Comparison of ENCODE assay signal across 19 mouse cellular contexts in the genomic region with DNA sequence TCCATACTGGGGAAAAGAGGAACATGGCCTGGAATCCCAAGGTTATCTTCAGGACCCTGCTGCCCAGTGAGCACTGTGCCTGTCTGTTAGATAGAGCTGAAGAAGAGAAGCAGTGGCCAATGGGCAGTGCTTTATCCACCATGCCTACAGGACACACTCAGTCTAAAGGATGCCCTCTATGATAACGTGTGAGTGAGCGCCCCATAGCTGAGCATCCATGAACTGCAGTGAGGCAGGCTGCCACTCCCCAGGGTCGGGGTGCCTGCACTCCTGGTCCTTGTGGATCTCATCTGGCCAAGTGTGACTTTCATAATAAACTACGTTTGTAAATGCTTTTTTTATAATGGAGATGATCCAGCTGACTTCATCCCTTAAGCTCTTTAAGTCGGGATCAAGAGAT.
DNase-seq lines count a peak whose midpoint lies in the region; ATAC-seq and TF ChIP-seq lines count a peak whose summit lies in the region.
"Had no signal": no experiment of that assay in that cellular context is flagged by ENCODE, and none has a peak within 500 bp of the region (broad histone marks: within the 10 kb centered on the region; RNA-seq: fewer than 3 reads in every experiment).

No protein-coding gene starts in this region.

- H3K9ac ChIP-seq in forebrain, postnatal 0 days: no peak overlapping the region
- H3K9ac ChIP-seq in forebrain, embryonic 15.5 days (replicated peaks): no peak overlapping the region
- no peak overlapping the region for H3K9ac ChIP-seq in kidney, postnatal 0 days (ENCODE audit: low read depth, low read length)
- H3K9ac ChIP-seq in kidney, embryonic 15.5 days: no peak overlapping the region
- no peak overlapping the region for H3K9ac ChIP-seq in liver, embryonic 14.5 days (replicated peaks)
- H3K9ac ChIP-seq: embryonic facial prominence, embryonic 12.5 days; limb, embryonic 12.5 days had no signal

- 57% methylated on average over 5 of the region's 5 CpGs for WGBS in forebrain, postnatal 0 days
- WGBS in forebrain, embryonic 15.5 days: 58% methylated on average over 5 of the region's 5 CpGs
- WGBS in kidney, postnatal 0 days: 67% methylated on average over 5 of the region's 5 CpGs
- WGBS in kidney, embryonic 15.5 days: 67% methylated on average over 5 of the region's 5 CpGs
- 48% methylated on average over 5 of the region's 5 CpGs for WGBS in liver, embryonic 14.5 days (ENCODE audit: insufficient replicate concordance)

- no peaks in the 10 kb centered on the region for H3K9me3 ChIP-seq in forebrain, postnatal 0 days (ENCODE audit: low read length)
- no peaks in the 10 kb centered on the region for H3K9me3 ChIP-seq in forebrain, embryonic 15.5 days
- no peaks in the 10 kb centered on the region for H3K9me3 ChIP-seq in kidney, postnatal 0 days (replicated peaks; ENCODE audit: low read length)
- no peaks in the 10 kb centered on the region for H3K9me3 ChIP-seq in kidney, embryonic 15.5 days (replicated peaks)
- H3K9me3 ChIP-seq in liver, embryonic 14.5 days (ENCODE audit: control insufficient read depth, low read length): no peaks in the 10 kb centered on the region
- H3K9me3 ChIP-seq: embryonic facial prominence, embryonic 12.5 days; hindbrain, embryonic 10.5 days; limb, embryonic 12.5 days had no signal

- H3K4me1 ChIP-seq in forebrain, postnatal 0 days (ENCODE audit: insufficient read depth): no peaks in the 10 kb centered on the region
- H3K4me1 ChIP-seq in forebrain, embryonic 15.5 days: no peaks in the 10 kb centered on the region
- H3K4me1 ChIP-seq in kidney, postnatal 0 days (replicated peaks; ENCODE audit: insufficient read depth, low read length): no peaks in the 10 kb centered on the region
- H3K4me1 ChIP-seq in kidney, embryonic 15.5 days: 0 out of 2 replicates have a peak, but pooled peaks cover 3% of the 10 kb centered on the region
- H3K4me1 ChIP-seq in liver, embryonic 14.5 days (replicated peaks; ENCODE audit: control insufficient read depth in 2 of 2, insufficient read depth in 2 of 2, low read length in 1 of 2): no peaks in the 10 kb centered on the region
- H3K4me1 ChIP-seq: hindbrain, embryonic 10.5 days had no signal

- TF ChIP-seq CTCF in forebrain, postnatal 0 days (IDR thresholded peaks at IDR 0.05; ENCODE audit: low read depth): 0 out of 2 replicates have a peak, but pooled peaks have one; percentile 23
- TF ChIP-seq CTCF in kidney, postnatal 0 days (IDR thresholded peaks at IDR 0.05; ENCODE audit: low read depth): peak; percentile 6; the same call in 1 of the 2 replicates
- peak; percentile 54 for TF ChIP-seq CTCF in liver, embryonic 14.5 days (IDR thresholded peaks at IDR 0.05; ENCODE audit: low read depth)

- no peak overlapping the region for H3K4me2 ChIP-seq in forebrain, postnatal 0 days (ENCODE audit: low read depth)
- H3K4me2 ChIP-seq in forebrain, embryonic 15.5 days (replicated peaks): no peak overlapping the region
- H3K4me2 ChIP-seq in kidney, postnatal 0 days (ENCODE audit: low read length): no peak overlapping the region
- no peak overlapping the region for H3K4me2 ChIP-seq in kidney, embryonic 15.5 days
- H3K4me2 ChIP-seq in liver, embryonic 14.5 days (ENCODE audit: low read depth): no peak overlapping the region
- H3K4me2 ChIP-seq: embryonic facial prominence, embryonic 12.5 days; limb, embryonic 12.5 days had no signal

- no peak overlapping the region for H3K4me3 ChIP-seq in forebrain, postnatal 0 days (ENCODE audit: low read depth, low read length)
- H3K4me3 ChIP-seq in forebrain, embryonic 15.5 days: no peak overlapping the region
- H3K4me3 ChIP-seq in kidney, postnatal 0 days (replicated peaks; ENCODE audit: low read depth, low read length): no peak overlapping the region
- H3K4me3 ChIP-seq in kidney, embryonic 15.5 days (replicated peaks): no peak overlapping the region
- no peak overlapping the region for H3K4me3 ChIP-seq in liver, embryonic 14.5 days (ENCODE audit: insufficient read depth in 1 of 2, low read depth in 2 of 2, low read length in 2 of 2)
- H3K4me3 ChIP-seq: embryonic facial prominence, embryonic 12.5 days; erythroblast, embryonic 14.5 days; hindbrain, embryonic 10.5 days; limb, embryonic 12.5 days had no signal

- no peak for TF ChIP-seq EP300 in liver, embryonic 14.5 days (IDR thresholded peaks at IDR 0.05; ENCODE audit: low read depth)

- no peak for DNase-seq in forebrain, postnatal 0 days
- no peak for DNase-seq in kidney, postnatal 0 days (ENCODE audit: low spot score)
- DNase-seq in A20 (ENCODE audit: low read depth, low spot score): peak; percentile 22
- no peak for DNase-seq in liver, embryonic 14.5 days (ENCODE audit: low read depth in 3 of 3, low spot score in 3 of 3)
- DNase-seq in frontal cortex, postnatal 10 days (ENCODE audit: low spot score in 2 of 2): no peak
- DNase-seq: cerebellum, adult 8-10 months; kidney, adult 18-20 months; layer of hippocampus, adult 9-11 months; lung, postnatal 4 days; thymus, adult 2 months had no signal

- H3K27me3 ChIP-seq in forebrain, postnatal 0 days (ENCODE audit: insufficient read depth, low read length): no peaks in the 10 kb centered on the region
- no peaks in the 10 kb centered on the region for H3K27me3 ChIP-seq in forebrain, embryonic 15.5 days
- H3K27me3 ChIP-seq in kidney, postnatal 0 days (ENCODE audit: insufficient read depth, low read length): no peaks in the 10 kb centered on the region
- no peaks in the 10 kb centered on the region for H3K27me3 ChIP-seq in kidney, embryonic 15.5 days
- H3K27me3 ChIP-seq in liver, embryonic 14.5 days (ENCODE audit: control insufficient read depth, insufficient read depth, low read length): no peaks in the 10 kb centered on the region
- H3K27me3 ChIP-seq: limb, embryonic 12.5 days had no signal

- H3K27ac ChIP-seq in forebrain, postnatal 0 days (ENCODE audit: low read depth, low read length): no peak overlapping the region
- no peak overlapping the region for H3K27ac ChIP-seq in forebrain, embryonic 15.5 days (replicated peaks)
- H3K27ac ChIP-seq in kidney, postnatal 0 days: no peak overlapping the region
- no peak overlapping the region for H3K27ac ChIP-seq in kidney, embryonic 15.5 days
- no peak overlapping the region for H3K27ac ChIP-seq in liver, embryonic 14.5 days
- H3K27ac ChIP-seq: embryonic facial prominence, embryonic 12.5 days; hindbrain, embryonic 10.5 days; hindbrain, postnatal 0 days; limb, embryonic 12.5 days had no signal

- no peaks in the 10 kb centered on the region for H3K36me3 ChIP-seq in forebrain, postnatal 0 days (ENCODE audit: insufficient read depth)
- H3K36me3 ChIP-seq in forebrain, embryonic 15.5 days: no peaks in the 10 kb centered on the region
- H3K36me3 ChIP-seq in kidney, postnatal 0 days (ENCODE audit: insufficient read depth, low read length): no peaks in the 10 kb centered on the region
- no peaks in the 10 kb centered on the region for H3K36me3 ChIP-seq in kidney, embryonic 15.5 days
- no peaks in the 10 kb centered on the region for H3K36me3 ChIP-seq in liver, embryonic 14.5 days (replicated peaks; ENCODE audit: control insufficient read depth, insufficient read depth, low read depth)
- H3K36me3 ChIP-seq: embryonic facial prominence, embryonic 12.5 days; hindbrain, embryonic 10.5 days; limb, embryonic 12.5 days had no signal

- no peak for ATAC-seq in forebrain, postnatal 0 days
- no peak for ATAC-seq in forebrain, embryonic 15.5 days (replicated peaks)
- no peak for ATAC-seq in kidney, postnatal 0 days (replicated peaks; ENCODE audit: low FRiP score, low read depth)
- ATAC-seq in kidney, embryonic 15.5 days (replicated peaks; ENCODE audit: low FRiP score): no peak
- no peak for ATAC-seq in liver, embryonic 14.5 days (ENCODE audit: insufficient read depth)
- ATAC-seq in cerebellum, adult (ENCODE audit: insufficient number of reproducible peaks, low FRiP score, low TSS enrichment): no peak
- ATAC-seq: forebrain, embryonic 14.5 days; hindbrain, postnatal 0 days had no signal
